Mouse (Mus musculus): ENCODE data around the gene Sh2b1.

GRCm38 (mm10) chr7:126471361-126471760 is 3.9 kb downstream of the Sh2b1 start:
- TF ChIP-seq CTCF (IDR thresholded peaks at IDR 0.05; ENCODE audit: low read depth, low read length) (no peak), POLR2A (IDR thresholded peaks at IDR 0.05; ENCODE audit: insufficient read depth, low read length) (no peak)

Data from ES-Bruce4 (cell line).